Mouse (Mus musculus) liver, embryonic 12.5 days (tissue): ENCODE results near the gene Gm10842. TPM values are rescaled to one million over a fixed set of nuclear protein-coding genes. Genes with fewer than 3 reads are reported as not detected.
A peak's percentile ranks its signal among the peaks of the same experiment; 100 is the strongest.

Source experiments
- ATAC-seq: fragments of 200-750 bp; cut with Nextera tagmentation; 2 replicates; pipeline ENCODE4 v1.8.0; 2017; ENCODE audit warnings: moderate number of reproducible peaks, mild to moderate bottlenecking, moderate library complexity
- H3K27ac ChIP-seq: fragments of 300-500 bp; sonication (generic); 2 replicates; pipeline ENCODE4 v1.5.1; 2016; ENCODE audit warnings: mild to moderate bottlenecking
- H3K27me3 ChIP-seq: fragments of 300-500 bp; sonication (generic); replicated peaks from 2 replicates; pipeline ENCODE4 v1.6.1; 2016; ENCODE audit warnings: mild to moderate bottlenecking, moderate library complexity
- H3K36me3 ChIP-seq: fragments of 300-500 bp; sonication (generic); 2 replicates; pipeline ENCODE4 v1.6.1; 2016; ENCODE audit warnings: mild to moderate bottlenecking, moderate library complexity
- H3K4me1 ChIP-seq: fragments of 300-500 bp; sonication (generic); 2 replicates; pipeline ENCODE4 v1.6.1; 2016
- H3K4me2 ChIP-seq: fragments of 300-500 bp; sonication (generic); 2 replicates; pipeline ENCODE4 v1.6.1; 2016; ENCODE audit warnings: mild to moderate bottlenecking, moderate library complexity
- H3K4me3 ChIP-seq: fragments of 300-500 bp; sonication (generic); 2 replicates; pipeline ENCODE4 v1.5.1; 2016; ENCODE audit warnings: mild to moderate bottlenecking, moderate library complexity
- H3K9ac ChIP-seq: fragments of 300-500 bp; sonication (generic); 2 replicates; pipeline ENCODE4 v1.6.1; 2016; ENCODE audit warnings: mild to moderate bottlenecking, moderate library complexity
- H3K9me3 ChIP-seq: fragments of 300-500 bp; sonication (generic); replicated peaks from 2 replicates; pipeline ENCODE4 v1.6.1; 2016; ENCODE audit warnings: mild to moderate bottlenecking, moderate library complexity
- WGBS: fragments of 180-500 bp; shearing (Covaris S2); methylation state at CpG from one replicate; pipeline ENCODE4 v1.1.7; 2016; ENCODE audit not compliant: insufficient replicate concordance; 5-methylcytosine and 5-hydroxymethylcytosine counted together
- polyA plus RNA-seq: library from polyadenylated mRNA; unstranded; fragments of >200 nt; fragmentation: Nextera tagmentation; extraction: Ambion mirVana; gene quantifications from 2 replicates; pipeline ENCODE4 v1.2.1, GENCODE M21; 2016

Gene Gm10842
- polyA plus RNA-seq, 1 experiment from 2014 or later = not detected

DNA sequence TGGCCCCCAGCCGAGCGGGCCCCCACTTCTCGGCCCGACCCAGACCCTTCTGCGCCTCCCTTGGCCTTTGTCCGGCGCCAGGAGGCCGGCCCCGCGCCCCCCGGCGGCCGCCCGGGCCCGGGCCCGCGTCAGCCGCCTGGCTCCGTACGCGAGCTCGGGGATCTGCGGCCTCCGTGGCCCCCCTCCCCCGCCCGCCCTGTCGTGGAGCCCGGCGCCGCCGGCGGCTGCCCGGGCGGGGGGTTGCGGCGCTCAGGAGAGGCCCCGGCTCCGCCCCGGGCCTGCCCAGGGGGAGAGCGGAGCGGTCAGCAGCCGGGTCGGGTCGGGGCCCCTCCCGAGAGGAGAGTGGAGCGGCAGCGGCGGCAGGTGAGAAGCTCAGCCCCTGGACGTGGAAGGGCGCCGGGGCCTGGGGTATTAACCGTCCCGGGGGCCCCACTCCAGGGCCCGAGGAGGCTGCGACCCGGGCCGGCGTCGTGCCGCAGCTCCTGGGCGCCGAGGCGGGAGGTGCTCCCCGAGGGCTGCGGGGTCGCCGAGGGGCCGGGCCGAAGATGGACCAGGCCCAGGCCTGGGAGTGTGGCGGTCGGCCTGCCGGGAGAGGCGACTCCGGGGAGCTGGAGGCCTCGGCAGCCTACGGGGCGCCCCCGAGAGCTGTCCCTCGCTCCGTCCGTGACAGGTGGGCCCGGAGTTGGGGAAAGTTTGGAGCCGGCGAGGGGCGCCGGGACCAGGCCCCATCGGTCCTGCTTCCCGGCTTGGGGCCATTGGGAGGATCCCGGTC lies 35.2 kb downstream of the Gm10842 start:
- peak overlapping the region; percentile 79 for H3K4me2 ChIP-seq
- peaks cover 47% of the 10 kb centered on the region for H3K36me3 ChIP-seq
- no peaks in the 10 kb centered on the region for H3K27me3 ChIP-seq
- peaks cover 51% of the 10 kb centered on the region for H3K4me1 ChIP-seq
- peak overlapping the region; percentile 99 for H3K9ac ChIP-seq
- ATAC-seq = peak; percentile 54
- peak overlapping the region; percentile 95 for H3K4me3 ChIP-seq
- no peaks in the 10 kb centered on the region for H3K9me3 ChIP-seq
- WGBS = 2% methylated on average over 89 of the region's 89 CpGs
- peak overlapping the region; percentile 96 for H3K27ac ChIP-seq

DNA sequence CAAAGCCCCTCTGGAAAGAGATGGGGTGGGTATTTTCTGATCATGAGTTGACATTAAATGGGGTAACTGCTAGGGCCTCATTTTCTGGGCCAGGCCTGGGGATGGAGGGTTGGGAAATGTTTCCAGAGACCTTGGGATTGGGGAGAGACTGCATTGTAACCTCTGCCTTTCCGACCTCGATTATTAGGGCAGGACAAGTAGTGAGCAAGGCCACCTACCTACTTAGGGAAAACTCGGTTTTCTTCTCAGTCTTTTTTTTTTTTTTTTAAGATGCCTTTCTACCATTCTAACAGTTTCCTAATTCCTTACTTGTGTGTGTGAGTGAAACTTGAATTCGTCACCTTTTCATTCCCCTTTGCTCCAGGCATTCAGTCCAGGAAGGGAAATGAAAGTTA lies 35.8 kb downstream of the Gm10842 start:
- H3K9ac ChIP-seq = peak overlapping the region; percentile 99
- peaks cover 45% of the 10 kb centered on the region for H3K36me3 ChIP-seq
- H3K4me3 ChIP-seq = peak overlapping the region; percentile 95
- H3K4me2 ChIP-seq = peak overlapping the region; percentile 79
- under 1% methylated on average over 4 of the region's 4 CpGs for WGBS
- H3K27ac ChIP-seq = peak overlapping the region; percentile 96
- H3K27me3 ChIP-seq = no peaks in the 10 kb centered on the region
- ATAC-seq = no peak
- H3K4me1 ChIP-seq = peaks cover 51% of the 10 kb centered on the region
- H3K9me3 ChIP-seq = no peaks in the 10 kb centered on the region

DNA sequence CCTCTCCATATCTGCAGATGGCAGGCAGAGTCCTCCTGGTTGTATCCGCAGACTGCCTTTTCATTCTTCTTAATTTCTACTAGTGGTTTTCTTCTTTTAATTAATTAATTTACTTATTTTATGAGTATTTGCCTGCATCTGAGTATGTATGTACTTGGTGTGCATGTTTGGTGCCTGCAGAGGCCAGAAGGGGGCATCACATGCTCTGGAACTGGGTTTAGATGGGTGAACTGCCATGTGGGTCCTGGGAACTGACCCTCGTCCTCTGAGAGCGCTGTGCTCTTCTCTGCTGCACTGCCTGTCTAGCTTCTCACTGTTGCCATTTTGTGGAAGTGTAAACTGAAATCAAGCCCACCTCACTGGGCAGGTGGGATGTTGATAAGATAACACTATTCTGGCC lies 38.0 kb downstream of the Gm10842 start:
- H3K9me3 ChIP-seq = no peaks in the 10 kb centered on the region
- H3K36me3 ChIP-seq = peaks cover 54% of the 10 kb centered on the region
- H3K27me3 ChIP-seq = no peaks in the 10 kb centered on the region
- H3K4me1 ChIP-seq = peaks cover 50% of the 10 kb centered on the region
- H3K27ac ChIP-seq = no peak overlapping the region
- H3K9ac ChIP-seq = no peak overlapping the region
- 83% methylated on average over 3 of the region's 3 CpGs for WGBS
- H3K4me3 ChIP-seq = no peak overlapping the region
- ATAC-seq = no peak
- peak overlapping the region; percentile 5; the same call in 1 of the 2 replicates for H3K4me2 ChIP-seq

DNA sequence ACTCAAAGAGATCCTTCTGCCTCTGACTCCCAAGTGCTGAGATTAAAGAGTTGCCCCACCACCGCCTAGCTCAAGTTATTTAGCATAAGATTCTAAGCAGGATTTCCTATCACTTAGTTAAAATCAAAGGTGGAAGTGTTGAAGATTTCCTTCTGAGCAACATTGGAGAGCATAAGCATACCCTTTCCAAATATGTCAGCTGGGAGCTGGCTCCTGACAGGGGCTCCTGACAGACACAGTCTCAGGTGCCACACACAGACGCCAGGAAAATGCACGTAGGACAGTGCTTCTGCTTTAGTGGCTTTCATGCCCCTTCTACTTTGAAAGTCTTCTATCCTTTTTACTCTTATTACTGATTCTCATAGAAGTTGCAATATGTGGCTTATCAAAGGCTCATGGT lies 45.5 kb downstream of the Gm10842 start:
- H3K36me3 ChIP-seq = peaks cover 69% of the 10 kb centered on the region
- no peaks in the 10 kb centered on the region for H3K9me3 ChIP-seq
- no peak overlapping the region for H3K27ac ChIP-seq
- 83% methylated on average over 3 of the region's 3 CpGs for WGBS
- peaks cover 38% of the 10 kb centered on the region for H3K4me1 ChIP-seq
- no peak for ATAC-seq
- H3K27me3 ChIP-seq = no peaks in the 10 kb centered on the region
- no peak overlapping the region for H3K9ac ChIP-seq
- H3K4me2 ChIP-seq = no peak overlapping the region
- no peak overlapping the region for H3K4me3 ChIP-seq

Other genes with a start within 250 kb of the Gm10842 start
- gene Efcab3, start 83.3 kb upstream of the Gm10842 start, polyA plus RNA-seq = 0.24 TPM in 1 of 2 replicates, not detected in the other
- gene Mettl2, start 20.5 kb upstream of the Gm10842 start, polyA plus RNA-seq = 34.3 and 35.1 TPM in 2 replicates
- gene Tlk2, start 31.9 kb downstream of the Gm10842 start, polyA plus RNA-seq = 15.9 and 16.0 TPM in 2 replicates
- gene Mrc2, start 145.8 kb downstream of the Gm10842 start, polyA plus RNA-seq = 2.8 and 3.2 TPM in 2 replicates